Mouse (Mus musculus) embryonic fibroblast, embryonic 13.5 days (primary cell): ENCODE measurements around the gene Tars2.

Experiments used
- CTCF ChIP-seq: IDR thresholded peaks from 2 replicates; pipeline ENCODE4 v1.5.1; 2011; ENCODE audit warnings: mild to moderate bottlenecking, control low read depth, low read length, moderate library complexity, borderline replicate concordance; ENCODE audit not compliant: insufficient read depth
- POLR2A ChIP-seq: IDR thresholded peaks from 2 replicates; pipeline ENCODE4 v1.6.1; 2011; ENCODE audit warnings: low read depth, mild to moderate bottlenecking, control low read depth, low read length, moderate library complexity

- TF ChIP-seq CTCF (no peak), POLR2A (peak; percentile 45)
Measured at GRCm38 (mm10) chr3:95701877-95702540, 58.0 kb downstream of the Tars2 start.
